Mouse (Mus musculus) small intestine, adult 2 months (tissue): ENCODE results near the gene Zfp639.

Experiments used
- CTCF ChIP-seq: fragments of 200-500 bp; IDR thresholded peaks from 2 replicates; pipeline ENCODE4 v1.5.1; 2012; ENCODE audit warnings: low read depth, mild to moderate bottlenecking, control low read depth, inconsistent platforms, low read length, moderate library complexity, mixed read lengths; ENCODE audit not compliant: insufficient replicate concordance, insufficient read length; ENCODE audit errors: extremely low read depth
- POLR2A ChIP-seq: fragments of 200-500 bp; IDR thresholded peaks from 2 replicates; pipeline ENCODE4 v1.6.1; 2012; ENCODE audit warnings: low read depth, mild to moderate bottlenecking, control low read depth, inconsistent platforms, low read length, moderate library complexity

GRCm38 (mm10) chr3:32506366-32507225 lies 3.5 kb upstream of the Zfp639 start:
- TF ChIP-seq CTCF (no peak), POLR2A (no peak)
